ENCODE assay signal across 11 mouse cellular contexts in the genomic region with DNA sequence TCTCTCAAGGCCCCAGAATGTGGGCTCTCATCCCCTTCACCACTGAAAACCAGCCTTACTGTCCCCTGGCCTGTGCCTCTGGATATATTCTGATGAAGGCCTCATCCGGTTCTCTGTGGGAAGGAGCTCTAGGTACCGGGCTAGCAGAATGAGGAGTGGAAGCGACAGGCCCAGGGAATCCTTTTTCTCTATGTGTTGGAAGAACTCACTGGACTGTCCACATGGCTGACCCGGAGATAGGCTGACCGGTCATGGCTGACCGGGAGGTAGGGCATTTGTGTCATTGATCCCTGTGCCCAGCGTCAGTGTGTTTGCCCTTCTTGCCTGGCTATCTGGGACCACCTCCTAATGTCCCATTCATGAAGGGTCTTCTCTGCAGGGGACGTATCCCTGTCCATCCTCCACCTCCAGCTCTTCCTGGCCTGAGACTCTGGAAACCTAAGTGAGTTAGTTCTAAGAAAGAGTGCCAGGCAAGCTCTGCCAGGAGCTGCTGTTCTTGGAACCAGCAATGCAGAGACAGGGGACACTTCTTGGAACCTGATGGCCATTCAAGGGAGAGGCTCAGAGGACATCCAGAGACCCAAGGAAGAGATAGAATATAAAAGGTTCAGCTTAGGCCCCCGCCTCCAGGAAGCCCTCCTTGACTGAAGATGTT. TPM values are rescaled to one million over a fixed set of nuclear protein-coding genes. Genes with fewer than 3 reads are reported as not detected.
A peak's percentile ranks its signal among the peaks of the same experiment; 100 is the strongest.
DNase-seq lines count a peak whose midpoint lies in the region; ATAC-seq lines count a peak whose summit lies in the region.
"Had no signal": no experiment of that assay in that cellular context is flagged by ENCODE, and none has a peak within 500 bp of the region (broad histone marks: within the 10 kb centered on the region; RNA-seq: fewer than 3 reads in every experiment).

No protein-coding gene starts in this region.

- no peaks in the 10 kb centered on the region for H3K27me3 ChIP-seq in heart, embryonic 13.5 days (replicated peaks)
- H3K27me3 ChIP-seq in midbrain, embryonic 11.5 days (ENCODE audit: control insufficient read depth, insufficient read depth, low read length): no peaks in the 10 kb centered on the region
- no peaks in the 10 kb centered on the region for H3K27me3 ChIP-seq in midbrain, embryonic 14.5 days (ENCODE audit: control insufficient read depth, insufficient read depth, low read length)
- no peaks in the 10 kb centered on the region for H3K27me3 ChIP-seq in kidney, embryonic 15.5 days
- H3K27me3 ChIP-seq in stomach, embryonic 16.5 days (ENCODE audit: control insufficient read depth, insufficient read depth, low read length): no peaks in the 10 kb centered on the region
- H3K27me3 ChIP-seq: midbrain, embryonic 12.5 days had no signal

- ATAC-seq in heart, embryonic 13.5 days (ENCODE audit: extremely low read depth, insufficient number of reproducible peaks, low FRiP score, low TSS enrichment): no peak
- ATAC-seq in midbrain, embryonic 11.5 days (ENCODE audit: low FRiP score): no peak
- ATAC-seq in midbrain, embryonic 14.5 days (ENCODE audit: low FRiP score, low TSS enrichment): no peak
- ATAC-seq in kidney, embryonic 15.5 days (replicated peaks; ENCODE audit: low FRiP score): 0 out of 2 replicates have a peak, but pooled peaks have one; percentile 9
- no peak for ATAC-seq in stomach, embryonic 16.5 days (ENCODE audit: insufficient read depth, low FRiP score)
- ATAC-seq: hindbrain, postnatal 0 days had no signal

- peak overlapping the region; percentile 90 for H3K27ac ChIP-seq in heart, embryonic 13.5 days (replicated peaks)
- no peak overlapping the region for H3K27ac ChIP-seq in midbrain, embryonic 11.5 days (ENCODE audit: low read depth, low read length)
- H3K27ac ChIP-seq in midbrain, embryonic 14.5 days (replicated peaks; ENCODE audit: low read depth, low read length): no peak overlapping the region
- H3K27ac ChIP-seq in kidney, embryonic 15.5 days: peak overlapping the region; percentile 92
- H3K27ac ChIP-seq in stomach, embryonic 16.5 days (ENCODE audit: low read length): peak overlapping the region; percentile 83
- H3K27ac ChIP-seq: hindbrain, postnatal 0 days; midbrain, embryonic 12.5 days had no signal

- peak overlapping the region; percentile 72 for H3K9ac ChIP-seq in heart, embryonic 13.5 days
- H3K9ac ChIP-seq in midbrain, embryonic 11.5 days (ENCODE audit: low read length): no peak overlapping the region
- H3K9ac ChIP-seq in midbrain, embryonic 14.5 days (replicated peaks; ENCODE audit: low read length): no peak overlapping the region
- H3K9ac ChIP-seq in kidney, embryonic 15.5 days: no peak overlapping the region
- peak overlapping the region; percentile 24 for H3K9ac ChIP-seq in stomach, embryonic 16.5 days (ENCODE audit: low read length)
- H3K9ac ChIP-seq: midbrain, embryonic 12.5 days had no signal

- no peaks in the 10 kb centered on the region for H3K9me3 ChIP-seq in heart, embryonic 13.5 days
- H3K9me3 ChIP-seq in midbrain, embryonic 11.5 days (ENCODE audit: control insufficient read depth, low read length): no peaks in the 10 kb centered on the region
- no peaks in the 10 kb centered on the region for H3K9me3 ChIP-seq in midbrain, embryonic 14.5 days (ENCODE audit: control insufficient read depth, low read length)
- H3K9me3 ChIP-seq in kidney, embryonic 15.5 days (replicated peaks): no peaks in the 10 kb centered on the region
- H3K9me3 ChIP-seq in stomach, embryonic 16.5 days (replicated peaks; ENCODE audit: control insufficient read depth, low read length): no peaks in the 10 kb centered on the region
- H3K9me3 ChIP-seq: midbrain, embryonic 12.5 days had no signal

- no peaks in the 10 kb centered on the region for H3K36me3 ChIP-seq in heart, embryonic 13.5 days
- no peaks in the 10 kb centered on the region for H3K36me3 ChIP-seq in midbrain, embryonic 11.5 days (ENCODE audit: control insufficient read depth, insufficient read depth, low read length)
- no peaks in the 10 kb centered on the region for H3K36me3 ChIP-seq in midbrain, embryonic 14.5 days (ENCODE audit: control insufficient read depth, insufficient read depth, low read length)
- H3K36me3 ChIP-seq in kidney, embryonic 15.5 days: no peaks in the 10 kb centered on the region
- no peaks in the 10 kb centered on the region for H3K36me3 ChIP-seq in stomach, embryonic 16.5 days (ENCODE audit: control insufficient read depth, insufficient read depth, low read length)
- H3K36me3 ChIP-seq: midbrain, embryonic 12.5 days had no signal

- peak overlapping the region; percentile 40; the same call in 1 of the 2 replicates for H3K4me2 ChIP-seq in heart, embryonic 13.5 days
- no peak overlapping the region for H3K4me2 ChIP-seq in midbrain, embryonic 11.5 days
- no peak overlapping the region for H3K4me2 ChIP-seq in midbrain, embryonic 14.5 days (ENCODE audit: low read length)
- peak overlapping the region; percentile 33 for H3K4me2 ChIP-seq in kidney, embryonic 15.5 days
- no peak overlapping the region for H3K4me2 ChIP-seq in stomach, embryonic 16.5 days (ENCODE audit: low read depth, low read length)
- H3K4me2 ChIP-seq: midbrain, embryonic 12.5 days had no signal

- 86% methylated on average over 9 of the region's 9 CpGs for WGBS in heart, embryonic 13.5 days
- 80% methylated on average over 9 of the region's 9 CpGs for WGBS in midbrain, embryonic 11.5 days
- 86% methylated on average over 9 of the region's 9 CpGs for WGBS in midbrain, embryonic 14.5 days
- 66% methylated on average over 9 of the region's 9 CpGs for WGBS in kidney, embryonic 15.5 days
- WGBS in stomach, embryonic 16.5 days: 80% methylated on average over 9 of the region's 9 CpGs

- no peak overlapping the region for H3K4me3 ChIP-seq in heart, embryonic 13.5 days
- no peak overlapping the region for H3K4me3 ChIP-seq in midbrain, embryonic 11.5 days (ENCODE audit: low read depth, low read length)
- no peak overlapping the region for H3K4me3 ChIP-seq in midbrain, embryonic 14.5 days (replicated peaks; ENCODE audit: low read depth, low read length)
- H3K4me3 ChIP-seq in kidney, embryonic 15.5 days (replicated peaks): no peak overlapping the region
- no peak overlapping the region for H3K4me3 ChIP-seq in stomach, embryonic 16.5 days (replicated peaks; ENCODE audit: low read length)
- H3K4me3 ChIP-seq: midbrain, embryonic 12.5 days had no signal

- peaks cover 51% of the 10 kb centered on the region for H3K4me1 ChIP-seq in heart, embryonic 13.5 days
- H3K4me1 ChIP-seq in midbrain, embryonic 11.5 days (ENCODE audit: control insufficient read depth, insufficient read depth, low read length): no peaks in the 10 kb centered on the region
- no peaks in the 10 kb centered on the region for H3K4me1 ChIP-seq in midbrain, embryonic 14.5 days (ENCODE audit: control insufficient read depth, insufficient read depth, low read length)
- peaks cover 44% of the 10 kb centered on the region for H3K4me1 ChIP-seq in kidney, embryonic 15.5 days
- H3K4me1 ChIP-seq in stomach, embryonic 16.5 days (ENCODE audit: control insufficient read depth, insufficient read depth, low read length): peaks cover 42% of the 10 kb centered on the region
- H3K4me1 ChIP-seq: midbrain, embryonic 12.5 days had no signal

- DNase-seq in heart, adult 9 months (ENCODE audit: low spot score in 2 of 2): no peak
- peak; percentile 69 for DNase-seq in midbrain, embryonic 11.5 days (ENCODE audit: low spot score, missing footprints)
- no peak for DNase-seq in midbrain, embryonic 14.5 days
- DNase-seq in right cerebral cortex, postnatal 36 days (ENCODE audit: low spot score in 2 of 2): no peak
- DNase-seq in urinary bladder, postnatal 14 days (ENCODE audit: low spot score): no peak
- DNase-seq: cerebellum, adult 9-11 months had no signal

RNA-seq across cellular contexts. Expression of gene Cish, which starts 12.6 kb away (rescaled TPM):
- polyA plus RNA-seq in heart, embryonic 13.5 days (2015; fragmentation: Nextera tagmentation; extraction: Ambion mirVana): 17.2 and 18.7 TPM in 2 replicates
- 4.0 and 4.2 TPM in 2 replicates for polyA plus RNA-seq in midbrain, embryonic 11.5 days (2014; fragmentation: Nextera tagmentation; extraction: Ambion mirVana)
- polyA plus RNA-seq in midbrain, embryonic 14.5 days (2014; fragmentation: Nextera tagmentation; extraction: Ambion mirVana): 5.0 and 5.5 TPM in 2 replicates
- polyA plus RNA-seq in kidney, embryonic 15.5 days (2015; fragmentation: Nextera tagmentation; extraction: Ambion mirVana): 11.1 and 14.1 TPM in 2 replicates
- 13.2 and 16.5 TPM in 2 replicates for polyA plus RNA-seq in stomach, embryonic 16.5 days (2015; fragmentation: Nextera tagmentation; extraction: Ambion mirVana)

RNA-seq across cellular contexts. Expression of gene Mapkapk3, which starts 18.8 kb away (rescaled TPM):
- polyA plus RNA-seq in heart, embryonic 13.5 days (2015; fragmentation: Nextera tagmentation; extraction: Ambion mirVana): 5.1 and 7.0 TPM in 2 replicates
- 2.5 and 2.7 TPM in 2 replicates for polyA plus RNA-seq in midbrain, embryonic 11.5 days (2014; fragmentation: Nextera tagmentation; extraction: Ambion mirVana)
- 1.5 and 1.8 TPM in 2 replicates for polyA plus RNA-seq in midbrain, embryonic 14.5 days (2014; fragmentation: Nextera tagmentation; extraction: Ambion mirVana)
- polyA plus RNA-seq in kidney, embryonic 15.5 days (2015; fragmentation: Nextera tagmentation; extraction: Ambion mirVana): 7.8 and 8.3 TPM in 2 replicates
- polyA plus RNA-seq in stomach, embryonic 16.5 days (2015; fragmentation: Nextera tagmentation; extraction: Ambion mirVana): 41.2 and 46.4 TPM in 2 replicates

RNA-seq across cellular contexts. Expression of gene Hemk1, which starts 29.7 kb away (rescaled TPM):
- polyA plus RNA-seq in heart, embryonic 13.5 days (2015; fragmentation: Nextera tagmentation; extraction: Ambion mirVana): 11.4 and 12.0 TPM in 2 replicates
- polyA plus RNA-seq in midbrain, embryonic 11.5 days (2014; fragmentation: Nextera tagmentation; extraction: Ambion mirVana): 9.9 and 10.7 TPM in 2 replicates
- polyA plus RNA-seq in midbrain, embryonic 14.5 days (2014; fragmentation: Nextera tagmentation; extraction: Ambion mirVana): 20.9 and 21.7 TPM in 2 replicates
- polyA plus RNA-seq in kidney, embryonic 15.5 days (2015; fragmentation: Nextera tagmentation; extraction: Ambion mirVana): 10.9 and 11.8 TPM in 2 replicates
- polyA plus RNA-seq in stomach, embryonic 16.5 days (2015; fragmentation: Nextera tagmentation; extraction: Ambion mirVana): 11.3 and 11.8 TPM in 2 replicates

RNA-seq across cellular contexts. Expression of gene 6430571L13Rik, which starts 31.9 kb away (rescaled TPM):
- polyA plus RNA-seq in heart, embryonic 13.5 days (2015; fragmentation: Nextera tagmentation; extraction: Ambion mirVana): 0.79 and 1.1 TPM in 2 replicates
- polyA plus RNA-seq in midbrain, embryonic 11.5 days (2014; fragmentation: Nextera tagmentation; extraction: Ambion mirVana): 2.0 and 2.3 TPM in 2 replicates
- 4.1 and 6.3 TPM in 2 replicates for polyA plus RNA-seq in midbrain, embryonic 14.5 days (2014; fragmentation: Nextera tagmentation; extraction: Ambion mirVana)
- polyA plus RNA-seq in kidney, embryonic 15.5 days (2015; fragmentation: Nextera tagmentation; extraction: Ambion mirVana): 0.81 and 0.90 TPM in 2 replicates
- polyA plus RNA-seq in stomach, embryonic 16.5 days (2015; fragmentation: Nextera tagmentation; extraction: Ambion mirVana): 0.47 and 0.90 TPM in 2 replicates

Comparison
In these comparisons a context has a peak if more than half of its experiments do, and no peak if none do; other contexts are left out.
1. H3K27ac ChIP-seq: peak in heart, embryonic 13.5 days (single experiment), kidney, embryonic 15.5 days (single experiment) and stomach, embryonic 16.5 days (single experiment); none in midbrain, embryonic 11.5 days (single experiment) and midbrain, embryonic 14.5 days (single experiment).
2. H3K4me2 ChIP-seq: peak in heart, embryonic 13.5 days (single experiment) and kidney, embryonic 15.5 days (single experiment); none in midbrain, embryonic 11.5 days (single experiment), midbrain, embryonic 14.5 days (single experiment) and stomach, embryonic 16.5 days (single experiment).
3. H3K9ac ChIP-seq: peak in heart, embryonic 13.5 days (single experiment) and stomach, embryonic 16.5 days (single experiment); none in midbrain, embryonic 11.5 days (single experiment), midbrain, embryonic 14.5 days (single experiment) and kidney, embryonic 15.5 days (single experiment).